Mouse (Mus musculus) liver, postnatal 0 days (tissue): ENCODE measurements around the gene Serhl. TPM values are rescaled to one million over a fixed set of nuclear protein-coding genes. Genes with fewer than 3 reads are reported as not detected.
"Not testable (repeated sequence)": the region's sequence is repeated elsewhere in the genome, so short reads cannot be mapped to it uniquely, and the experiment has no call there.

Experiments used
- ATAC-seq: fragments of 200-750 bp; cut with Nextera tagmentation; 2 replicates; pipeline ENCODE4 v1.8.0; 2017; ENCODE audit warnings: mild to moderate bottlenecking, moderate library complexity
- DNase-seq: peaks from one replicate; pipeline ENCODE4 v3.0.0-alpha.2; 2016
- H3K27ac ChIP-seq: fragments of 300-500 bp; sonication (generic); 2 replicates; pipeline ENCODE4 v1.5.1; 2014; ENCODE audit warnings: antibody characterized with exemption, moderate library complexity, mild to moderate bottlenecking, low read depth
- H3K27me3 ChIP-seq: fragments of 300-500 bp; sonication (generic); 2 replicates; pipeline ENCODE4 v1.6.1; 2014; ENCODE audit warnings: low read length, control low read depth, mixed read lengths; ENCODE audit not compliant: insufficient read depth
- H3K36me3 ChIP-seq: fragments of 300-500 bp; sonication (generic); replicated peaks from 2 replicates; pipeline ENCODE4 v1.6.1; 2014; ENCODE audit warnings: mild to moderate bottlenecking, control low read depth, low read length, moderate library complexity, mixed read lengths; ENCODE audit not compliant: insufficient read depth
- H3K4me1 ChIP-seq: fragments of 300-500 bp; sonication (generic); 2 replicates; pipeline ENCODE4 v1.6.1; 2014; ENCODE audit warnings: antibody characterized with exemption, mild to moderate bottlenecking, control low read depth; ENCODE audit not compliant: insufficient read depth
- H3K4me2 ChIP-seq: fragments of 300-500 bp; sonication (generic); 2 replicates; pipeline ENCODE4 v1.6.1; 2014; ENCODE audit warnings: low read depth, mild to moderate bottlenecking, low read length, moderate library complexity, mixed read lengths
- H3K4me3 ChIP-seq: fragments of 300-500 bp; sonication (generic); 2 replicates; pipeline ENCODE4 v1.5.1; 2014; ENCODE audit warnings: low read depth, low read length
- H3K9ac ChIP-seq: fragments of 300-500 bp; sonication (generic); replicated peaks from 2 replicates; pipeline ENCODE4 v1.6.1; 2014; ENCODE audit warnings: mild to moderate bottlenecking, moderate library complexity
- H3K9me3 ChIP-seq: fragments of 300-500 bp; sonication (generic); 2 replicates; pipeline ENCODE4 v1.6.1; 2016; ENCODE audit warnings: mild to moderate bottlenecking, control low read depth, low read length, mixed read lengths
- CTCF ChIP-seq: sonication (generic); IDR thresholded peaks from 2 replicates; pipeline ENCODE4 v1.5.1; 2016; ENCODE audit warnings: antibody characterized with exemption, low read depth
- EP300 ChIP-seq: IDR thresholded peaks from 2 replicates; pipeline ENCODE4 v1.6.1; 2016; ENCODE audit warnings: antibody characterized with exemption, low read depth, mild to moderate bottlenecking
- WGBS: fragments of 180-500 bp; shearing (Covaris S2); extraction: QIAGEN DNeasy Blood & Tissue Kit; methylation state at CpG from one replicate; pipeline ENCODE4 v1.1.7; 2014; ENCODE audit not compliant: insufficient replicate concordance; 5-methylcytosine and 5-hydroxymethylcytosine counted together
- polyA plus RNA-seq: library from polyadenylated mRNA; unstranded; fragments of >200 nt; fragmentation: Nextera tagmentation; extraction: Ambion mirVana; gene quantifications from 2 replicates; pipeline ENCODE4 v1.2.1, GENCODE M21; 2015

The Serhl gene
- polyA plus RNA-seq, 1 experiment from 2014 or later, result 24.3 TPM

DNA sequence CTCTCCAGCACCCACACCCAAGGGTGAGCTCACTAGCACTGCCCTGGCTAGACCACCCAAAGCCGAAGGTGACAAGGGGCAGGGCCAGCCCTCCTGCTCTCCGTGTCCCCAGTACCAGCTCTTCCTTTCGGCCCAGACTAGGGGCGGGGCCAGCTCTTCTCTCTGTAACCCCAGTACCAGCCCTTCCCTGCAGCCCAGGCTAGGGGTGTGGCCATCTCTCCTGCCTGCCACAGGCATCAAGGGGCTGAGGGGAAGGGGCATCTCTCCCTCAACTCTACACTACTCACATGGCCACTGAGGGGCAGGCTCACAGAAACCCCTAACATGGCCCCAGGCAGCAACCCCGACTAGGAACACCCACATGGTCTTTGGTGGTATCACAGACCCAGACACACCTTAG is 27.6 kb upstream of the Serhl start:
- 24% methylated on average over 5 of the region's 5 CpGs for WGBS
- ATAC-seq, result no peak
- TF ChIP-seq EP300, result no peak
- no peak for TF ChIP-seq CTCF
- Histone ChIP-seq H3K27me3 (peaks cover 12% of the 10 kb centered on the region), H3K4me1 (peaks cover under 1% of the 10 kb centered on the region), H3K27ac (no peak overlapping the region), H3K9me3 (0 out of 2 replicates have a peak, but pooled peaks cover 4% of the 10 kb centered on the region), H3K9ac (no peak overlapping the region), H3K4me3 (no peak overlapping the region), H3K36me3 (no peaks in the 10 kb centered on the region), H3K4me2 (no peak overlapping the region)
- DNase-seq, result no peak

DNA sequence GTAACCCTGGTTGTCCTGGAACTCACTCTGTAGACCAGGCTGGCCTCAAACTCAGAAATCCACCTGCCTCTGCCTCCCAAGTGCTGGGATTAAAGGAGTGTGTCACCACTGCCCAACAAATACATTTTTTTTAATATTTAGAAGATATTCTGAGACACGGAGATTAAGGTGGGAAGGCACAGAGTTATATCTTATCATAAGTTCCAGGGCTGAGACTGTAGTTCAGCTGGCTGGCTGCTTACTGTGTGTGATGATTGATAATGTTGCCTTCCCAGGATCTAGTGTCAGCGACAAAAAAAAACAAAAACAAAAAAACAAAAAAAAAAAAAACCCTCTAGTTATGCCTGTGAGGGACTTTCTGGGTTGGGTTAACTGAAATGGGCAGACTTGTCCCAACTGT is 26.7 kb upstream of the Serhl start:
- not testable (repeated sequence) for H3K36me3 ChIP-seq, H3K4me3 ChIP-seq, H3K27ac ChIP-seq, ATAC-seq, H3K4me1 ChIP-seq, DNase-seq, H3K9me3 ChIP-seq, H3K4me2 ChIP-seq, H3K27me3 ChIP-seq, H3K9ac ChIP-seq
- WGBS, result 67% methylated on average over 2 of the region's 2 CpGs

DNA sequence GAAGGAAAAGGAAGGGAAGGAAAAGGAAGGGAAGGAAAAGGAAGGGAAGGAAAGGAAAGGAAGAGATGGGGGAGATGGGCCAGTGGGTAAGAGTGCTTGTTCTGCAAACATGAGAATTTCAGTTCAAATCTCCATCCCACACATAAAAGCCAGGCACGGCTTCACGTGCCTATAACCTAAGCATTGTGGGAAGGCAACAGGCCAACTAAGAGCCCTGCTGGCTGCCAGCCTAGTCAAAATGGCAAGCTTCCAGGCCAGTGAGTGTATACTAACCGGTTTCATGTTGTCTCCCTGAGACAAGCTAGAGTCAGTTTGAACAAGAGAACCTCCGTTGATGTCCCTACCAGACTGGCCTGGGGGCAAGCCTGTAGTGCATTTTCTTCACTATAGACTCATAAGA is 23.8 kb upstream of the Serhl start:
- 62% methylated on average over 4 of the region's 4 CpGs for WGBS
- no peak overlapping the region for H3K4me2 ChIP-seq
- no peaks in the 10 kb centered on the region for H3K4me1 ChIP-seq
- DNase-seq (peak; percentile 35), ATAC-seq (no peak)
- H3K9ac ChIP-seq, result no peak overlapping the region
- H3K9me3 ChIP-seq, result no peaks in the 10 kb centered on the region
- no peak overlapping the region for H3K27ac ChIP-seq
- TF ChIP-seq EP300 (no peak), CTCF (no peak)
- H3K36me3 ChIP-seq, result no peaks in the 10 kb centered on the region
- H3K4me3 ChIP-seq, result no peak overlapping the region
- no peaks in the 10 kb centered on the region for H3K27me3 ChIP-seq

GRCm38 (mm10) chr15:83068270-83068669 is 21.0 kb upstream of the Serhl start:
- no peak overlapping the region for H3K27ac ChIP-seq
- H3K36me3 ChIP-seq, result no peaks in the 10 kb centered on the region
- H3K9ac ChIP-seq, result no peak overlapping the region
- H3K4me1 ChIP-seq, result no peaks in the 10 kb centered on the region
- 77% methylated on average over 5 of the region's 5 CpGs for WGBS
- no peaks in the 10 kb centered on the region for H3K9me3 ChIP-seq
- no peaks in the 10 kb centered on the region for H3K27me3 ChIP-seq
- ATAC-seq (no peak), DNase-seq (no peak)
- no peak overlapping the region for H3K4me3 ChIP-seq
- H3K4me2 ChIP-seq, result no peak overlapping the region
- TF ChIP-seq CTCF, result no peak
- no peak for TF ChIP-seq EP300

DNA sequence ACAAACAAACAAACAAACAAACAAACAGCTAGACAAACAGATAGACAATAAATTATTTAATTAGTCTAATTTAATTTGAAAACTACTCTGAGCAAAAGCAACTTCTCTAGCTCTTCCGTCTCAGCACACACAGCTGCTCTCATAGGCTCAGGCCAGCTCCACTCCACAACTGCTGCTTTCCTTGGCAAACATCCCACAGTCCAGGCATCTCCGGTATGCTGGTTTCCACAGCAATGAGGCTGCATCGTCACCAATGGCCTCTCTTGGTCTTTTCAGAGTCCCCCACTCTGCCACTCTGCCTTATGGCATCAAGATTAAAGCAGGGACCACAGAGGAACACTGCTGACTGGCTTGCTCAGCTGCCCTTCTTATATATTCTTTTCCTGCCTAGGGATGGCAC is 18.4 kb upstream of the Serhl start:
- H3K4me1 ChIP-seq, result no peaks in the 10 kb centered on the region
- H3K9ac ChIP-seq, result no peak overlapping the region
- ATAC-seq (no peak), DNase-seq (no peak)
- H3K9me3 ChIP-seq, result no peaks in the 10 kb centered on the region
- H3K36me3 ChIP-seq, result no peaks in the 10 kb centered on the region
- no peak overlapping the region for H3K27ac ChIP-seq
- H3K27me3 ChIP-seq, result no peaks in the 10 kb centered on the region
- H3K4me3 ChIP-seq, result no peak overlapping the region
- WGBS, result 73% methylated on average over 3 of the region's 3 CpGs
- TF ChIP-seq CTCF (no peak), EP300 (no peak)
- H3K4me2 ChIP-seq, result no peak overlapping the region

GRCm38 (mm10) chr15:83071752-83072151 is 17.6 kb upstream of the Serhl start:
- DNase-seq (no peak), ATAC-seq (no peak)
- Histone ChIP-seq H3K4me2 (no peak overlapping the region), H3K4me1 (no peaks in the 10 kb centered on the region), H3K9me3 (no peaks in the 10 kb centered on the region), H3K4me3 (no peak overlapping the region), H3K27me3 (no peaks in the 10 kb centered on the region), H3K27ac (no peak overlapping the region), H3K36me3 (no peaks in the 10 kb centered on the region), H3K9ac (no peak overlapping the region)
- WGBS, result 82% methylated on average over 5 of the region's 5 CpGs
- TF ChIP-seq CTCF, result peak; percentile 47
- no peak for TF ChIP-seq EP300

DNA sequence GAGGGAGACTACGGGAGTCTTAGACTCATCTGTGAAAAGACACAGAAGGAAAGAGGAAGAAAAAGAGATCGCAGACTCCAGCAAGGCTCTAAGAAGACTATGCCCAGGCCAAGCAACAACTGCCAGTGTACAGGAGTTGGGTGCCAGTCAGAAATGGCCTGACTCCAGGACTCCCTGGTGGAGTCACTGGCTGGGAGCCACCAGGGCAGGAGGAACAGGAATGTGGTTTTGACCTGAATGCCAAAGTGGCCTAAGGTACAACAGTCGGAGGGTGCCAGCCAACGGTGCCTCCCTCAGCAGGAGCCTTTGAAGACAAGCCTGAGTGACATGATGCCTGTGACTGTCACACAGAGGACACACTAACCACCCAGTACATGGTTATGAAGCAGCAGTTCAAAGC is 15.1 kb upstream of the Serhl start:
- WGBS, result 77% methylated on average over 4 of the region's 4 CpGs
- Histone ChIP-seq H3K36me3 (no peaks in the 10 kb centered on the region), H3K4me3 (no peak overlapping the region), H3K27me3 (no peaks in the 10 kb centered on the region), H3K27ac (no peak overlapping the region), H3K9me3 (no peaks in the 10 kb centered on the region), H3K4me1 (no peaks in the 10 kb centered on the region), H3K4me2 (no peak overlapping the region), H3K9ac (no peak overlapping the region)
- DNase-seq (no peak), ATAC-seq (no peak)
- TF ChIP-seq EP300, result no peak
- TF ChIP-seq CTCF, result no peak
